Mouse (Mus musculus): Measurements from ENCODE around the gene Nedd1. TPM values are rescaled to one million over a fixed set of nuclear protein-coding genes. Genes with fewer than 3 reads are reported as not detected.

Nedd1 gene
- polyA plus RNA-seq (2012; rRNA removed), result 2.1 and 2.9 TPM in 2 replicates

DNA sequence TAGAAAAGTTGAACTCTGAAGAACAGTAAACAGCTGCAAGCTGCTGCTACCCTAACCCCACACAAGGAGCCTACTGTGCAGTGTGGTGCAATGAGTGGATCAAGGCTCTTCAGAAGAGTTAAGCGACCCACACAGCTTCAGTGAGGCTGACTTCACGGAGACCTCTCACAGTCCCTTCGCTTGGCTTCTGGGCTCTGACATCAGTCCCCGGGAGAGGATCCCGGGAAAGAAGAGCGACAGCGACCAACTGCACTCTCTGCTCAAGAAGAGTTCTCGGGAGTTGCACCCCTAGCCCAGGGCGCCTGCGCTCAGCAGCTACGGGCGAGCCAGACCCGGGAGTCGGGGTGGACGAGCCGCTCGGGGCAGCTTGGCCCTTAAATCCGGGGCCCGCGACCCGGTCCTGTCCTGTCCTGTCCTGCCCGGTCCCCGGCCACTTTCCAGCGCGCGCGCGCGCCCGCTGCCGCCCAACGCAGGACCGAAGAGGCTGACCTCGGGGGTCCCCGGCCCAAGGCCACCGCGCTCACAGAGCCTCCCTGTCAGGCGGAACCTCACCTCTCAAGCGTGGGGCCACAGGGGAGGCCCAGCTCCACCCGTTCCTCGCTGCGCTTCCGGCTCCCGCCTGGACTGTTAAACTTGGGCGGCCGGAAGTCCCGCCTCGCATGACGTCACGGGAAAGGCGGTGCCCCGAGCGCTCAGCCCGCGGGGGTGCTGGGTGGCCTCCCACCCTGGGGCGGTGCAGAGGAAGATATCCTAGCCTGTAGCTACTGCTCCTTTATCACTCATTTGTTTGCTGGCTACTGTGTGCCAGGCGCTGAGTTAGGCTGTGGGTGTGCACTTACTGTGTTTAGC is at the start of gene Nedd1:
Nedd1 (minus strand) TSS at position 650 of the 849 bp plus-strand sequence.

Measured in ovary, adult 2 months (tissue).